Mouse (Mus musculus) CD4-positive, CD25-positive, alpha-beta regulatory T cell, adult 2 months (primary cell): ENCODE data around the gene Gabbr1.
"Not testable (repeated sequence)": the region's sequence is repeated elsewhere in the genome, so short reads cannot be mapped to it uniquely, and the experiment has no call there.

Experiments
- DNase-seq: peaks from one replicate; pipeline ENCODE4 v3.0.0-alpha.2; 2012; ENCODE audit warnings: low read depth, low spot score

The Gabbr1 gene

GRCm38 (mm10) chr17:37045611-37046311 lies at the start of gene Gabbr1:
Gene Gabbr1 (plus strand): TSS chr17:37045966.
- DNase-seq, result peak; percentile 90

- peak; percentile 81 for DNase-seq
These were observed 48.6 kb upstream of the Gabbr1 start for GRCm38 (mm10) chr17:36997033-36997735.

DNA sequence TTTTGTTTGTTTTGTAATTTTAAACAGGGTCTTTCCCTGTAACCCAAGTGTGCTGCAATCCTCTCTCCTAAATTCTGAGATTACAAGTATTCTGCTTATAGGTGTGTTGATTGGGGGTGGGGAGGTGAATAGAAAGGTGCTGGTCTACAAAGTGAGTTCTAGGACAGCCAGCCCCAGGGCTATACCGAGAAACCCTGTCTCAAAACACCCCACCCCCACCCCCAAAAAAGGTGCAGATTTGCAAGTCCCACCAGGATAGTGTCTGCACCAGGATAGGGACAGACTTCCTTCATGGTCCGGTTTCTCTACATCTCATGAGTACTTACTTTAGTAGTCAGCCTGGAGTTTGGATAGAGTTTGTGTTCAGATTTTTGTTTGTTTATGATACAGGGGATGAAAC lies 47.3 kb upstream of the Gabbr1 start:
- DNase-seq, result no peak

GRCm38 (mm10) chr17:37000863-37001262 lies 44.9 kb upstream of the Gabbr1 start, which contains the start of gene Zfp57:
Gene Zfp57 (plus strand): TSS chr17:37001163.
- DNase-seq, result no peak

DNA sequence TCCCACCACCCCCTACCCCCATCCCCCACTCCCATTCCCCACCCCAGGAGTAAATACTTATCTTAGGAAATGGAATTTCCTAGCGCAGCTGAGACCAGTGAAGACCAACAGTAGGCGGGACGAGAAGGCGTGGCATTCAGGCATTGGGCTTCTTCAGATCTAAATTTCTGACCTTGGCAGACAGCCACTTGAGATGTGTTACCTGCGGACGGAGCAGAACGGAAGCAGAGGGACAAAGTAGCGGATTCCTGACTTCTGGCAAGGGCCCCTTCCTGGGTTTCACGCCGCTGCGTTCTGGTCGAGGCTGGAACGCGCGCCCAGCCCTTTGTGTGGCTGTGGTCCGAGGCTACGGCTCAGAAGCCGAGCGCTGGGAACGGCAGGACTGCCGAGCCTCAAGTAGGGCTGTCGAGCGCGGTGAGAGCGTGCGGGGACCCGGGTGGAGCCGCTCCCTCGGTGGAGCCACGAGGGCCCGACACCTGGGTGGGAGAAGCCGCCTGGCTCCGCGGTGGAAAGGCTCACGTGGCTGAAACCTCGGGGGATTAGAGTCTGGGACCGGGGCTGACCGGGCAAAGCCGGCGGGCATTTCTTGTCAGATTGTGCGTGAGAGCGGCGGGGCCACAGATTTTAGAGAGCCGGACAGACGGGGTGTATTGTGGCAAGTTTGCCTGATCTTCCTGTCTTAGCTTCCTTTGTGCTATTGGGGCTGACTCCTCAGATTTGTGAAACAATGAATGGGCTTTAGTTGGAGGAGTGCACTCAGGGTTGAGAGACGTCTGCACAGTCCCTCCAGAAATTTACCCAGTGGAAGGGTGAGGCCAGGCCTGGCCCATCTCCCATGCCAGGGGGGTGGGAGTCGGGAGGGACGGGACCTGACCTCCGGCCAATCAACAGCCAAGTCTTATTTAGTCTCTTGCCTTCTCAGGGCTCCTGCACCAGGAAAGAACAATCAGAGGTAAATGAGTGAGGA lies 43.1 kb upstream of the Gabbr1 start:
- DNase-seq, result peak; percentile 11

DNA sequence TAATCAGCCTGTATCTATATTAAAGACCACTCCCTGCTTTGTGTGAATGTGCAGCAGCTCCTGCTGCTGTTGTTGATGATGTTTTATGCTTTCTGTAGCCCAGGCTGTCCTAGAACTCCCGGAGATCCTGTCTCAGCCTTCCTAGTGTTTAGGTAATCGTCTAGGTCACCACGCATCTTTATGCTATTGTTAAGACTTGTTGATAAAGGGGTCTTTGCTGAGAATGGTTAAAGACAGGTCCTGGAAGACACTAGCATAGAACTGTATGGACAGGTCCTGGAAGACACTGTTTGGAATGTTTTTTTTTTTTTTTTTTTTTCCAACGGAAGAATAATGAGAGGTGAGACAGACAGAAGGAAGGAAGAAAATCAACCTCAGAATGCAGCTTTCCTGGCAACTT lies 42.4 kb upstream of the Gabbr1 start:
- DNase-seq, result no peak

DNA sequence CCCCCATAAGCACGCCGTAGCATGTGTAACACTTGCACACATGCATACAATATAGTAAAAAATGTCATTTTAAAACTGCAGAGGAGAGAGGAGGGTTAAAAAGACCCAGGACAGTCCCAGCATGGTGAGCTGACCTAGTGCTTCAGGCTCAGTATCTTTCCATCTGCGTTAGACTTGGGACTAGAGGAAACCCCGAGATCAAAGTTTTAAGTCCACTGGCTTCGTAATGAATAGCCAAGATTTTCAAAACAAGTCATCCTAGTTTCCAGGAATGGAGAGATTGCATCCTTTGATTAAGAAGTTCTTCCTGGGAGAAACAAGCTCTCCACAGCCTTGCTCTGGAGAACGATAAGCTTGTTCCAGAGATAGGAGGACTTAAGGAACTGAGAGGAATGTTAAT lies 37.6 kb upstream of the Gabbr1 start:
- no peak for DNase-seq

DNA sequence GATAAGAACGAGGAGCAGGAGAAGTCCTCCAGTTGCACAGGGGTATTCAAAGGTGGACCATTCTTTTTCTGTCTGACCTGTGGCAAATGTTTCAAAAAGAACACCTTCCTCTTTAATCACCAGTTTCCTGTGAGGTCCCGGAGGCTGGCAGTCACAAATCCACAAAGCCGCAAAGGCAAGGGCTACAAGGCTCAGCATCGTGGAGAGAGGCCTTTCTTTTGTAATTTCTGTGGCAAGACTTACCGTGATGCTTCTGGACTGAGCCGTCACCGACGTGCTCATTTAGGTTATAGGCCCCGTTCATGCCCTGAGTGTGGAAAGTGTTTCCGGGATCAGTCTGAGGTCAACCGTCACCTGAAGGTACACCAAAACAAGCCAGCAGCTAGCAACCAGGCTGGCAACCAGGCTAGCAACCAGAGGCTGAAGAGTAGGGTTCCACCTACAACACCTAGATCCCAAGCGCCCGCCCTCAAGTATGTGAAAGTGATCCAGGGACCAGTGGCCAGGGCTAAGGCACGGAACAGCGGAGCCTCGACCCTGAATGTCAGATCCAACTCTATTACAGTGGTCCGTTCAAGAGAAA lies 36.2 kb upstream of the Gabbr1 start:
- DNase-seq, result peak; percentile 26

GRCm38 (mm10) chr17:37011719-37012118 lies 34.0 kb upstream of the Gabbr1 start:
- no peak for DNase-seq

GRCm38 (mm10) chr17:37012141-37012540 lies 33.6 kb upstream of the Gabbr1 start:
- no peak for DNase-seq

DNA sequence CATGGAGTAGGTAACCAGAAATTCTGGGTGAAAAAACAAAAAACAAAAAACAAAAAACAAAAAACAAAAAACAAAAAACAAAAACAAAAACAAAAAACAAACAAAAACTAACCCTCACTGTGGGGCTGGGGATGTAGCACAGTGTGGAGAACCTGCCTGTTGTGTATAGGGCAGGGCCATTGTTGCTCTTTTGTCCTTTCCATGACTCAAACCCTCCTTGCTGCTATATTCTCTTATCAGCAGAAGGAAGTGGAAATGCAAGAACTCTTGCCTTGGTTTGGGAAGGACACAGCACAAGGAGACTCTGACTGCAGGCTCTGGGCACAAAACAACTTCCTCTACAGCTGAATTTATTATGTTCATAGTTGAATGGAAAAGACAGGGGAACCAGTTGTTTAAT lies 29.4 kb upstream of the Gabbr1 start:
- no peak for DNase-seq

DNA sequence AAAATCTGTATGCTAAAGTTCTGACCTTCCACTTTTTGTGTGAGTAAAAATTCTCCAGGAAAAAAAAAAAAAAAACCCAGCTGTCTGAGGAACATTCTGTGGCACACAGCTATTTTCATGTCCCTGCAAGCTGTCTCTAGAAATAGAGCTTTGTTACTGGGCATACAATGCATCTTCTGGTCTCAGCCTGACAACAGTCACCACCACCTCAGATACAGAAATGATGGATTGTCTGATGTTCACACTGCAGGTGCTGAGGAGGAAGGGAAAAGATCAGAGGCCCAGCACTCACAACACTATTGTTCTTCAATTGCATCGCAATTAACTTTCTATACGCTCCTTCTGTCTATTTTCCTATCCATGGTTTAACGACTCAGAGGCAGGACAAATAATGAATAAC lies 27.4 kb upstream of the Gabbr1 start:
- DNase-seq, result no peak

DNA sequence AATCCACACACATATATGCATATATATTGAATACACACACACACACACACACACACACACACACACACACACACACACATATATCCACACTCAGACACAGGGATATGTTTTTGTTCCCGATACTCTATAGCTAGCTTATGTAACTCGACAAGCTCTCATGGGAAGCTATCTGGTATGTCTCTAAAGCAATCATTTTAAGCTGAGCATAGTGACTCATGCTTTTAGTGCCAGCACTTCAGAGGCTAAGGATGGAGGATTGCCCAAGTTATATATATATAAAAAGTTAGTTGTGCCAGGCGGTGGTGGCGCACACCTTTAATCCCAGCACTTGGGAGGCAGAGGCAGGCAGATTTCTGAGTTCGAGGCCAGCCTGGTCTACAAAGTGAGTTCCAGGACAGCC lies 26.5 kb upstream of the Gabbr1 start:
- not testable (repeated sequence) for DNase-seq

DNA sequence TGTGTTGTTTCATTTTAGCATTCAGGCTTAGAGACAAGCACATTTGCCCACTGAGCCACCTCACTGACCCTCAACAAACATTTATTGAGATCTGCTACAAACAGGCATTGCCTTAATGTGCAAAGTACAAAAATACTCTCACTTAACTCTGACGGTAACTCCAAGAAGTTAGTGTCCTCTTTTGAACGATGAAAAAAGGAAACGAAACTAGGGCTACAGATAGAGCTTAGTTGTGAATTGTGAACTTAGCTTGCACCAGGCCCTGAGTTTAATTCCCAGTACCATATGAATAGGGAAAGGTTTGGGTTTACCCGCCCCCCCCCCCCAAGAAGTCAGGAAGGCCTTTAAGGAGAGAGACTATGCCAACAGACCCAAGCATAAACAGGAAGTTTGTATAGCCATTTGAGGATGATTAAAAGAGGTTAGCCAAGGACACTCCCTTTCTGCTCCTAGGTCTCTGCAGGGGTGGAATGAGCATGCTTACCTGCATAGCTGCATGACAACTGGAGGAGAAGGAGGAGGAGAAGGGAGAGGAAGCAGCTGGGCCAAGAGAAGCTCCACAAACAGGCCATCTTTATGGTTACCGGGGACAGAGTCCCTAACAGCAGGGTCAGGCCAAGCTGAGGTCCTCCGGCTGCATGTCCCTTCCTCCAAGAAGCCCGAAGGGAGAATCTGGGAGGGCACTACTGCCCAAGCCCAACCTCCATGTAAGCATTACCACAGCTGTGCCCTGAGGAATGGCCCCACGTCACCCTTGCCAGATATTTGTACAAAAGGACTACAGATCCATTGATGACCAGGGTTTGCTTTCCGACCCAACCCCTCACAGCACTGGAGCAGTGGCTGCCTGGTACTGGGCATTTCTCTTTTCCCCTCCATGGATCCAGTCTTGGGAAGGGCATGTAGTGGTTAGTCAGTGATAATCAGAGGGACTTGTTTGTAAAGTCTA lies 22.9 kb upstream of the Gabbr1 start, which contains the start of gene Mog:
Gene Mog (minus strand): TSS at position 771 of the 949 bp plus-strand sequence.
- DNase-seq, result no peak

GRCm38 (mm10) chr17:37026425-37026824 lies 19.3 kb upstream of the Gabbr1 start:
- no peak for DNase-seq

DNA sequence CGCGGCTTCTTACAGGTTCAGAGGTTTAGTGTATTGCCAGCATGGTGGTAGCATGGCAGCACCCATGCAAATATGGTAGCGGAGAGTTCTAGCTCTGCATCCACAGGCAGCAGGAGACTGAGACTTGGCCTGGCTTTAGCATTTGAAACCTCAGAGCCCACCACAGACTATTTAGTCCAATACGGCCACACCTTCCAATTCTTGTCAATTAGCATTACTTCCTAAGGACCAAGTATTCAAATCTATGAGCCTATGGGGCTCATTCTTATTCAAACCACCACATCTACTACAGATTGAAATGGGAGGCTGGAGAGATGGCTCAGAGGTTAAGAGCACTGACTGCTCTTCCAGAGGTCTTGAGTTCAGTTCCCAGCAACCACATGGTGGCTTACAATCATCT lies 18.3 kb upstream of the Gabbr1 start:
- DNase-seq, result no peak

- DNase-seq, result no peak
These were observed 17.6 kb upstream of the Gabbr1 start for GRCm38 (mm10) chr17:37028212-37028611.

GRCm38 (mm10) chr17:37028683-37029120 lies 17.1 kb upstream of the Gabbr1 start:
- peak; percentile 87 for DNase-seq

DNA sequence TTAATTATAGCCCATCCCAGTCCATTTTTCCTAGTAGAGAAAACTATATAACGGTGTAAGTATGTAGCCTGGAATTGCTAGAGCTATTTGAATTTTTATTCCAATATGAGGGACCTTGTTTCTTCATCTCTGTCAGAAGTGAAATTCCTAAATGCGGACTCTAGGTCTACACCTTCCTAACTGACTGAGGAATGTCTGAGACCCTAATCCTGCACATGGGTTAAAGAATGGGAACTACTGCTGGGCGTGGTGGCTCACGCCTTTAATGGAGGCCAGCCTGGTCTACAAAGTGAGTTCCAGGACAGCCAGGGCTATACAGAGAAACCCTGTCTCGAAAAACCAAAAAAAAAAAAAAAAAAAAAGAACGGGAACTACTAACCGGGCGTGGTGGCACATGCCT lies 16.6 kb upstream of the Gabbr1 start:
- no peak for DNase-seq

GRCm38 (mm10) chr17:37039127-37039894 lies 6.5 kb upstream of the Gabbr1 start:
- DNase-seq, result no peak
